ENCODE assay signal across 16 mouse cellular contexts in the genomic region with DNA sequence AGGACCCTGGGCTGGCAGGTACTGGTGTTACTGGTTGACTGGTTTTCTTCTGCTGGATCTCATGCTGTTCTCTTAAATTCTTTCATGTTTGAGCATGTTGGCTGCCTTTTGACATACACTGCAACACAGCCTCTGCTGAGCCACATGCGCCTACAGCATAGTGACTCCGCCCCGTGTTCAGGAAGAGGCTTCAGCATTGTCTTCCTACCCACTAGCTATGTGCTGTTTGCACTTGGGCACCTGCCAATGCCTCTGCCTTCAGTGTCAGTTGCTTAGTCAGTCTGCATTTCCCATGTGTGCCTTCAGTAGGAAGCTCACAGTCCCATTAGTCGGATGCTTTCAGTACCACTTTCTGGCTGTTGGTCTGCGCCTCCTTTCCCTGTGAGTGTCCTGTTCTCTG. TPM values are rescaled to one million over a fixed set of nuclear protein-coding genes. Genes with fewer than 3 reads are reported as not detected.
DNase-seq lines count a peak whose midpoint lies in the region; ATAC-seq and TF ChIP-seq lines count a peak whose summit lies in the region.
"Had no signal": no experiment of that assay in that cellular context is flagged by ENCODE, and none has a peak within 500 bp of the region (broad histone marks: within the 10 kb centered on the region; RNA-seq: fewer than 3 reads in every experiment).

No protein-coding gene starts in this region.

- peak overlapping the region; percentile 83 for H3K27ac ChIP-seq in layer of hippocampus, adult 2 months
- 0 out of 2 replicates have a peak overlapping the region, but pooled peaks have one; percentile 41 for H3K27ac ChIP-seq in thymus, adult 2 months (ENCODE audit: control insufficient read depth, insufficient read depth, low read length)
- H3K27ac ChIP-seq: embryonic facial prominence, embryonic 12.5 days; hindbrain, embryonic 10.5 days had no signal

- no peak for TF ChIP-seq CTCF in layer of hippocampus, adult 2 months (conservative IDR thresholded peaks at IDR 0.05)
- TF ChIP-seq CTCF in thymus, adult 2 months (IDR thresholded peaks at IDR 0.05; ENCODE audit: borderline replicate concordance, control insufficient read depth, extremely low read depth, insufficient read depth, low read length, poor library complexity): no peak

- H3K36me3 ChIP-seq in thymus, adult 2 months (ENCODE audit: control insufficient read depth, insufficient read depth, low read length): peaks cover 34% of the 10 kb centered on the region

- no peaks in the 10 kb centered on the region for H3K27me3 ChIP-seq in thymus, adult 2 months (ENCODE audit: control insufficient read depth, insufficient read depth, low read length)
- H3K27me3 ChIP-seq: CH12.LX; embryonic facial prominence, embryonic 12.5 days had no signal

- DNase-seq in cerebellum, adult 18-20 months: peak; percentile 25 to 39
- DNase-seq in cerebellum, postnatal 10 days: no peak
- DNase-seq in layer of hippocampus, adult 2 months (ENCODE audit: low spot score in 2 of 2): peak in 1 of 2 experiments; percentile 53
- no peak for DNase-seq in layer of hippocampus, adult 11-12 months (ENCODE audit: low spot score)
- no peak for DNase-seq in thymus, adult 2 months
- DNase-seq in thymus, adult 18-20 months: no peak
- DNase-seq: forebrain, postnatal 0 days; left cerebral cortex, postnatal 4 days had no signal

- no peak for TF ChIP-seq POLR2A in thymus, adult 2 months (IDR thresholded peaks at IDR 0.05; ENCODE audit: control insufficient read depth, extremely low read depth, insufficient read depth, low read length, poor library complexity)

- no peaks in the 10 kb centered on the region for H3K4me1 ChIP-seq in thymus, adult 2 months (replicated peaks; ENCODE audit: control insufficient read depth, insufficient read depth, low read length)
- H3K4me1 ChIP-seq: embryonic facial prominence, embryonic 12.5 days; hindbrain, embryonic 10.5 days had no signal

- WGBS in thymus, adult 2 months: 86% methylated on average over 5 of the region's 5 CpGs

- ATAC-seq in megakaryocyte-erythroid progenitor cell, adult 5-6 weeks (replicated peaks; ENCODE audit: low FRiP score, low TSS enrichment, poor library complexity, severe bottlenecking): peak; percentile 66
- ATAC-seq in cerebellum, adult (ENCODE audit: insufficient number of reproducible peaks, low FRiP score, low TSS enrichment): no peak
- ATAC-seq: activated CD4-positive, CD25-positive, alpha-beta regulatory T cell, adult 4 months; forebrain, postnatal 0 days; intestine, postnatal 0 days; midbrain, embryonic 16.5 days had no signal

- H3K4me3 ChIP-seq in layer of hippocampus, adult 2 months: no peak overlapping the region
- no peak overlapping the region for H3K4me3 ChIP-seq in thymus, adult 2 months (ENCODE audit: control insufficient read depth, insufficient read depth, low read length)
- H3K4me3 ChIP-seq: embryonic facial prominence, embryonic 12.5 days; hindbrain, embryonic 10.5 days had no signal

RNA-seq across cellular contexts. Expression of a gene that starts 23.7 kb away (rescaled TPM):
- total RNA-seq in layer of hippocampus, adult 2 months (2021): 100 to 1,000 TPM; 129 to 147 TPM
- polyA plus RNA-seq in thymus, adult 2 months (2012; rRNA removed): 149 and 160 TPM in 2 replicates
- total RNA-seq in megakaryocyte-erythroid progenitor cell, adult 5-6 weeks (2014; fragmentation: Nextera tagmentation): 86.2 and 135 TPM in 2 replicates
- total RNA-seq in megakaryocyte-erythroid progenitor cell, adult 5-6 weeks (2017): 62.5 and 64.0 TPM in 2 replicates

RNA-seq across cellular contexts. Expression of a gene that starts 59.2 kb away (rescaled TPM):
- total RNA-seq in layer of hippocampus, adult 2 months (2021): 100 to 1,000 TPM; 126 to 133 TPM
- polyA plus RNA-seq in thymus, adult 2 months (2012; rRNA removed): 3.4 and 3.5 TPM in 2 replicates
- total RNA-seq in megakaryocyte-erythroid progenitor cell, adult 5-6 weeks (2014; fragmentation: Nextera tagmentation): 0.40 TPM in 1 of 2 replicates, not detected in the other
- not detected in 2 replicates for total RNA-seq in megakaryocyte-erythroid progenitor cell, adult 5-6 weeks (2017)

Comparison
In these comparisons a context has a peak if more than half of its experiments do, and no peak if none do; other contexts are left out.
1. DNase-seq: peak in cerebellum, adult 18-20 months (2 of 2); none in cerebellum, postnatal 10 days (0 of 2), layer of hippocampus, adult 11-12 months (single experiment), thymus, adult 2 months (single experiment) and thymus, adult 18-20 months (0 of 2).
2. RNA of a gene that starts 59.2 kb away (total RNA-seq): 126 to 133 TPM in layer of hippocampus, adult 2 months; 0.40 TPM in megakaryocyte-erythroid progenitor cell, adult 5-6 weeks; every median in the first group is over 10 times any median in the second.